Mouse (Mus musculus) brain, embryonic 18.5 days (tissue): ENCODE results near the gene Ankrd12.

Experiments
- DNase-seq: peaks from one replicate; pipeline ENCODE4 v3.0.0-alpha.2; 2012; ENCODE audit warnings: low read depth, low spot score

Ankrd12 gene

DNA sequence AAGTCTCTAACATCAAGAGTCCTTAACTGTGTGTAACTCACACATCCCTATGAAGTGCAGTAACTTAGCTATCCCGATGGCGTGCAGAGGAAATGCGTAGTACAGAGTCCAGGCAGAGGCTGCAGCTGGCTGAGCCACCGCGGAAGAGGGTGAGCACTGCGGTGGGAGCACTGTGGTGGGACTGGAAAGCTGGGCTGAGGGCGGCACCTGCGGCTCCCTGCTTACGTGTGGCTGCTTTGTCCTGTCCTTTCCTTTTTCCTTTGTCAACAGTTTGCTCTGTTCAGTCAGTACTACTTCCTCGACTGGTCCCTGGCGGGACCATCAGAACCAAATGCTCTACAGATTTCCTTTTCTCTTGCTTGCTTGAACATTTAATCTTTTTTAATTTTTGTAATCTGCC lies 109.1 kb downstream of the Ankrd12 start:
- no peak for DNase-seq

DNA sequence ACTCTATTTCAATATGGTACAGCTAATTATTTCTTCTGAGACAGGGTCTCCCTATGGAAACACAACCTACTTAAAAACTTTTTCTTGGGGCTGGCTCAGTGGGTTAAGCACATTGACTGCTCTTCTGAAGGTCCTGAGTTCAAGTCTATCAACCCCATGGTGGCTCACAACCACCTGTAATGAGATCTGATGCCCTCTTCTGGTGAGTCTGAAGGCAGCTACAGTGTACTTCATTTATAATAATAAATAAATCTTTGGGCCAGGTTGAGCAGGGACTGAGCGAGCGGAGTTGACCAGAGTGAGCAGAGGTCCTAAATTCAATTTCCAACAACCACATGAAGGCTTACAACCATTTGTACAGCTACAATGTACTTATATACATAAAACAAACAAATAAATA lies 114.6 kb downstream of the Ankrd12 start:
- DNase-seq, result no peak

DNA sequence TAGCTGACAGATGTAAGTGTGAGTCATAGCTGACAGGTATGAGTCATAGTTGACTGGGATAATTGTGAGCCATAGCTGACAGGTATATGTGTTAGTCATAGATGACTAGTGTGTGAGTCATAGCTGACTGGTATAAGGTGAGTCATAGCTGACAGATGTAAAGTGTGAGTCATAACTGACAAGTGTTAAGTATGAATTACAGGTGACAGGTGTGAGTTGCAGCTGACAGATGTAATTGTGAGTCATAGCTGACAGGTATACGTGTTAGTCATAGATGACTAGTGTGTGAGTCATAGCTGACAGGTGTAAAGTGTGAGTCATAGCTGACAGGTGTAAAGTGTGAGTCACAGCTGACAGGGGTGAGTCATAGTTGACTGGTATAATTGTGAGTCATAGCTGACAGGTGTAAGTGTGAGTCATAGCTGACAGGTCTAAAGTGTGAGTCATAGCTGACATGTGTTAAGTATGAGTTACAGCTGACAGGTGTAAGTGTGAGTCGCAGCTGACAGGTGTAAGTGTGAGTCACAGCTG lies 115.2 kb downstream of the Ankrd12 start:
- DNase-seq, result no peak

DNA sequence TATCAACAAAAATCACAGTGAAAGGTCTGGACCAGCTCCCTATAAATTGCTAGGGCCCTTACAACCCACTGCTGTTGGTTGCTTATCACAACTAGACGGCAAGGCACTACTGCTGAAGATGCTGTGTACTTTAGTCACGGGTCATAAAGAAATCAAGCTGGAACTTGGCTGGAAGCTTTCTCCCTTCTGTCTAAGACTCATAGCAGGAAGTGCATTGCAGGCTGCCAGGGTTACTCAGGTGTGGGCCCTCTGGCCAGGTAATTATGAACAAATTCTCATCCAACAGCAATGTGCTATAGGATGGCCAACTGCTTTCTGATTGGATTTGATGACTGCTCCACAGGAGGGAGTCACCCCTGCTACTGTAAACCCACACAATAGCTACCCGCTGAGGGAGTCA lies 117.9 kb downstream of the Ankrd12 start:
- DNase-seq, result no peak

DNA sequence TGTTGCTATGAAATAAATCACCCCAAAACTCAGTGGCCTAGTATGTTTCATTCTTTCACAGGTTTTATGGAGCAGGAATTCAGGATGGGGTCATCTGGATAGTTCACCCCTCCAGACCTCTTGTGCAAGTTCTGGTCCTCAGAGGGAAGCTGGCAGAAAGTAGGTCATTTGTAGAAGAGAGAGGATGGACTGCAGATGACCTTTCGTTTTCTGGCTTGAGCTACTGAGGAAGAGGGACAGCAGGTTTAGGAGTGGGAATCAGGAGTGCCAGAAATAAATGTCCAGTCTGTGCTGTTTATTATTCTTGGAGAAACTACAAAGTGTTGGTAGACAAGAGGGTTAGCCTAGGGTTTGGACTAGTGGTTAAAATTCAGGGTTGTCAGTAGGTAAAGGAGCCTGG lies 118.5 kb downstream of the Ankrd12 start:
- DNase-seq, result no peak

DNA sequence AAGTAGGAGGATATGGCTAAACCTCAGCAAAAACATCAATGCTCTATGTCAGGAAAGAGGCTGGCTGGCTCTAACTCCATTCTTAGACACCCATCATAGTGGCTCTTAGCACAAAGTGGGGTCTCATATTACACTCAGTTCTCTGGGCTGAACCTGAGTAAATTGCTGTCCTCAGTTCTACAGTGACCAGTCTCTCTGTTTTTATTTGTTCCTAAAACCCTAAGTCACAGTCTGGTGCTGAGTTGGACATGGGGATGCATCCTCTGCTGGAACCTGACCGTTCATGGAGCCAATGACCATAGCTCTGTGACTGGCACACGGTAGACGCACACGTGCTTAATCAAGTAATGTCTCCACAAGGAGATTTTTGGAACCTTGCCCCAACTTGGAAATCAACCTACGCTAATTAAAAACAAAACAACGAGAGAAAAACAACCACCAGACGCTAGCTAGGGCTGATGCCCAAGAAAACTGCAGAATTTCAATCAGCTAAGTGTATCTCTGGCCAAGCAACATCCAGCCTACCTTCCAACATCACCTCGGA lies 119.0 kb downstream of the Ankrd12 start:
- DNase-seq, result no peak

DNA sequence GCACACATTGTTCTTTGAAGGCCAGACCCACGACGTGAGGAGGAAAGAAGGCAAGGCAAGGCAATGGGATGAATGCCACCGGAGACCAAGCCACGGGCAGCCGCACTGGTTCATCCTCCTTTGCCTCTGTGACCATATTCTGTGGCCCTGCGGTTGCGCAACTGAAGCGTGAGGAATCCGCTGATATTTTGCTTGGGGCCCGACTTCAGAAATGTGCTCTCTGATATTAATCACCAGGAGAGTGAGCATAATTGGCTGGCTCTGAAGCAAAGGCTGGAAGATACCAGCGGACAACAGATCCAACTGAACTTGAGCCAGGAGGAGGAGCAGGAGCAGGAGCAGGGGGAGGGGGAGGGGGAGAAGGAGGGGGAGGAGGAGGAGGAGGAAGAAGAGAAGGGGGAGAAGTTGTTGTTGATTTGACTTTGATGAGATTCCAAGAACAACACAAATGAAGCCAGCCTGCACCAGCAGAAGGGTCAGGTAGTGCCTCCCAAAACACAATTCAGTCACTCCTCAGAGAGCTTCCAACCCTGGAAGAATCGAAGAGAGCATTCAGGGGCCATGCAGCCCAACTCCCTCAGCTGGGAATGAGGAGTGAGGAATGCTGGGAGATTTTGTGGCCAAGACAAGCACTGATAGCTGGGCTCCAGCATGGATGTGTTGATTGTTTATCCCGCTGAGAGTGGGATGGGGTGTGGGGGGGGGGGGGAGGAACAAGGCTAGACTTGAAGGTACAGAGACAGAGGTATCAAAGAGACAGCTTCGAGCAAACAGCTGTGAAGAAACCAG lies 119.7 kb downstream of the Ankrd12 start:
- DNase-seq, result no peak

DNA sequence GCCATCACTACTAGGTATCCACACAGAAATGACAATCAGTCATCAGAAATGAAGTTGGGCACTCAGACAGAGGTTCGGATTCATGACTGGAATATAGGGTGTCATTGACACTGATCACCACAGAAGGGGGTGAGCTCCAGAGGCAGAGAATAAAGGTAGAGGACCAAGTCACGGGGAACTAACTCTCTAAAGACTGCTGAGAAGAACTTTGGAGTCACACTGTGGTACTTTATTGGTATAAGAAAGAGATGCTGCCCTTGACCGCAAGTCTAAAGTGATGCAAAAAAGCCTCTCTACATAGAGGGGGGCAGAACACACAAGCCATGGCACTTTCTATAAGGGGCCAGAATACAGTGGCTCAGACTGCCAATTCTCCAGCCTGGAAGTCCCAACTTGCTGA lies 120.7 kb downstream of the Ankrd12 start:
- DNase-seq, result no peak

DNA sequence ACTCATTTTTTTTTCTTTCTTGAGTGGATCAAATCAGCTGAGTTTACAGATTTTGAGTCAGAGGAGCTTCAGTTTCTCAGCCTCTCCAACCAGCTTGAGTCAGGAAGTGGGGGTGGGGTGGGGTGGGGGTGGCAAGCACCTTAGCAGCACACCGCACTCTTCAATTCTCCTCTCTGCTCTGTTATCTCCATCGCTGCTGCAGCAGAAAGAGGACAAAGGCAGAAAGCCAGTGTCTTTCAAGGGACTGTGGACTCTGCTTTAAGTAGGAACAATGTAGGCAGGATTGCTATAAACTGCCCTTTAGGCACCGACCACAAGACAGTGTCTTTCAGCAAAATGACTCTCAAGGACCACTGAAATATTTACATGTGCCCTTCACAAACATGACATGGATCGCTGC lies 122.9 kb downstream of the Ankrd12 start:
- no peak for DNase-seq

DNA sequence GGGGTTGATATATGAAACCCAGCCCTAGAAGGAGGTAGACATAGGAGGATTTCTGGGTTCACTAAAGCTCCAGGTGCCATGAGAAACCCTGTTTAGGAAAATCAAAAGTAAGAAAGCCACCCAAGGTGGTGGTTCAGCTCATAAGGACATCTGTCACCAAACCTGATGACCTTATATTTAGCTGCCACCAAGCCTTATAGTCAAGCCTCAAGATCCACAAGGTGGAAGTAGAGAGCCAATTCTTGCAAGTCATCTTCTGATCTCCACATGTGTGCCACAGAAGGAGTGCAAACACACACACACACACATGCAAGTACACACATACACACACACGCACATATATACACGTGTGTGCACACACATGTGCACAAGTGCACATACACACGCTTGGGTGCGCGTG lies 124.8 kb downstream of the Ankrd12 start:
- DNase-seq, result no peak

DNA sequence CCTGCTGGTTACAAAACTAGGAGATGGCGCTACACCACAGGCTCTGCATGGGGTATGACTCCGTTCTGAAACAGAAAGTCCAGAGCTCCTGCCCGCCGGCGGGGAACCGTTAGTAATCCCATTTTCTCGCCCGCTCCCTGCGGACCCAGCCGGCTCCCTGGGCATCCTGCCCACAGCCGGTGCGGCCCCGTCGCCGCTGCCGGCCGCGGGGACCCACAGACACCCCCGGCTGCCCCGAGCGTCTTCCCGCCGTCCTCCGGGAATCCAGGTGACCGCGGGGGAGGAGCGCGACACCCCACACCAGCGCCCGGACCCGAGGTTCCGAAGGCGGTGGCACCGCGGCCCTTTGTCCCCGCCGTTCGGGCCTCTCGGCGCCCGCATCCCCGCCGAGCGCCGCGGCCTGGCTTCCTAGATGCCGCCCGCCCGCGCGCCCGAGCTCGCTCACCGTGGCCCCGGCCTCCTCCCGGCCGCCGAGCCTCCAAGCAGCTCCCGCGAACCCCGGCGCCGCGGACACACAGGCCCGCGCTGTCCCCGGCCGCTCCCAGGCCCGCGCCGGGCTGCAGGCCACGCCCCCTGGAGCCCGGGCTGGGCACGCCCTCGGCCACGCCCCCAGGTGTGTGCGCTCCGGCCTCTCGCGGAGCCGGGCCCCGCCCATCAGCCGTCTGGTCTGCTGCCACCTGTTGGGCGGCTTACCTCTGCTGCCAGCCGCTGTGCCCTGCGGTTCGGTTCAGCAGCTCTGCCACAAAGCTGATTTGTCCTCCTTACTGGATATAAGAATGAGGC lies 126.1 kb downstream of the Ankrd12 start, which contains the start of gene Twsg1:
Gene Twsg1 (minus strand): TSS at position 605 of the 783 bp plus-strand sequence.
- DNase-seq, result peak; percentile 59

DNA sequence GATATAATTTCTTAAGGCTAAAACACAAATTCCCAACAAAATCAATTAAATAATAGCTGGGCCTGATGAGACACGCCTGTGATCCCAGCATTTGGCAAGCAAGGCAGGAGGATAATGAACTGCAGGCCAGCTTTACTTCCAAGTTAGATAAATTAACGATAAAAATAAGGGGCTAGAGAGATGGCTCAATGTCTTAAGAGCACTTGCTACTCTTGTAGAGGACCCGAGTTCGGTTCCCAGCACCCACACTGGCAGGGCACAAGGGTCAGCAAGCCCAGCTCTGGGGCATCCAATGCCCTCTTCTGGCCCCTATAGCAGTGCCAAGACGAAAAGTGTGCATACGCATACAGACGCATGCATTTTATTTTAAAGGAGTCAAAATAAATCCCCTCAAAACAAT lies 126.7 kb downstream of the Ankrd12 start:
- DNase-seq, result no peak

DNA sequence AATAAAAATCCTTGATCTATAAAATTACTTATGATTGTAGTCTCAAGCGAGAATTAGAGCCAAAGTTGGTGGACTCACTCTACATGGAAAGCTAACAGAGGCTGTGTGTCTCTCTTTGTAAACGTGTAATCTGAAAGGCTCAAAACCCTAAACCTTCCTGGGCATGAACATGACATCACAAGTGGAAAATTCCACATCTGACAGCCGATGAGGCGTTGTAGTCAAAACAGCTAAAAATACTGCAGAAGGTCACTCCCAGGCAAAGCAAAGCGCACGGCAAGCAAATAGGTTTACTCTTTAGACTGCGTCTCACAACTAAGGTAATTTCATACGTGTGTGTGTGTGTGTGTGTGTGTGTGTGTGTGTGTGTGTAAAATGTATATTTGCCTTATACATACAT lies 129.6 kb downstream of the Ankrd12 start:
- no peak for DNase-seq

DNA sequence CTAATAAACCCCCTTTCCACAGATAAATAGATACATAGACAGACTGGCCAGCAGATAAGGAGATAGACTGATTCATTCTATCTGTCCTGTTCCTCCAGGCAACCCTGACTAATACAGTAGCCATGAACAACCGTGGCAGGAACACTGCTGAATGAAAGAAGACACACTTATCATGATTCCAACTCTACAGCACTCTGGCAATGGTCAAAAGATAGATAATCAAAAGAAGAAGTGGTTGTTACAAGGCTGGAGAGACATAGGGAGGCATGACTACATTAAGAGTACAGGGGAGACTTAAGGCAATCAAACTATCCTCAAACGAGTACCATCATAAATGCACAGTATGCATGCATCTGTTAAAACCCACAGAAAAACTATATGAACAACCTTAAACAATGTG lies 131.5 kb downstream of the Ankrd12 start:
- no peak for DNase-seq

DNA sequence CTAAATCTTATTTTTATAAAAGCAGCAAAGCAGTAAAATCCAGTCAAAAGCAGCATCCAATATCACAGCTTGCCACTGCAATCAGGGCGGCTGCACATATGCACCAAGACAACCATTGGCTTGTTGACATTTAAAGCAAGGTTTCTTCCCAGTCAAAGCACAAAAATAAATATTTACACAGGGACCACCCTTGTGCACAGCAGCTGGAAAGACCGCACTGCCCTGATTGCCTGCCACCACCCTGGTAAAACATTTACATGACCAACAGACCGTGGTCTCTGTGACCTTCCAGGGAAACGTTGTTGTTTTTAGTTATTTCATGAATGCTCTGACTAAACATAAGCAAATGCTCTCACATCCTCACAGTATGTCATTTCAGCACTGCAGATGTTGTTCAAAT lies 134.5 kb downstream of the Ankrd12 start:
- DNase-seq, result no peak

DNA sequence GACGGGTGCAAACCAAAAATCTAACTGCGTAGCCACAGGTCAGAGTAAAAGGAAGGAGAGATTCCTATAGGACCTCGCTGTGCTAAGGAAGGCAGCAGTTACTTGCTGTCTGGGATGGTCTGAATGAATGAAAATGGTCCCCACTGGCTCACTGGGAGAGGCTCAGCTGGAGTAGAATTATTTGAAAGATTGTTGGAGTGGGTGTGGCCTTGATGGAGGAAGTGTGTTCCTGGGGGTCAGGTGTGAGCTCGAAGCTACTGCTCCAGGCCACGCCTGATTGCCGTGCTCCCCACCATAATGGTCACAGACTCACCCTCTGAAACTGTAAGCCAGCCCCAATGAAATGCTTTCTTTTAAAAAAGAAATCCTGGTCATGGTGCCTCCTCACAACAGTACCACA lies 135.6 kb downstream of the Ankrd12 start:
- no peak for DNase-seq

DNA sequence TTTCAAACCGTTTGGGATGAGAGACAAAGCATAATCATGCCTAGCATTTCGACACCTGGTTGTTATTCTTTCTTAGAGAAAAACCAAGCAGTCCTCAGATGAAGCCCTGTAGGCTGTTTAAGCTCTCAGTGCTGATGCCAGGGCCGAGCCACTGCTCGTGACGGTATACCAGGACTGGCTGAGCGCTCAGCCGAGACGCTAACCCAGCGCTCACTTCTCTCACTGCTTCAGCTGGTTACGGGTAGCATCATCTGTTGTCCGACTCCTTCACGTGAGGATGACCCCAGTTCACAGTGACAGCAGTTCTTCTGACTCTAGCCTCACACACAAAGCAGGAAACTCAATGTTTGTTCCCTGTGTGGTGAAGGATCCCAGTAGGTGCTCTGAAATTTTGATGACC lies 136.7 kb downstream of the Ankrd12 start:
- DNase-seq, result no peak

DNA sequence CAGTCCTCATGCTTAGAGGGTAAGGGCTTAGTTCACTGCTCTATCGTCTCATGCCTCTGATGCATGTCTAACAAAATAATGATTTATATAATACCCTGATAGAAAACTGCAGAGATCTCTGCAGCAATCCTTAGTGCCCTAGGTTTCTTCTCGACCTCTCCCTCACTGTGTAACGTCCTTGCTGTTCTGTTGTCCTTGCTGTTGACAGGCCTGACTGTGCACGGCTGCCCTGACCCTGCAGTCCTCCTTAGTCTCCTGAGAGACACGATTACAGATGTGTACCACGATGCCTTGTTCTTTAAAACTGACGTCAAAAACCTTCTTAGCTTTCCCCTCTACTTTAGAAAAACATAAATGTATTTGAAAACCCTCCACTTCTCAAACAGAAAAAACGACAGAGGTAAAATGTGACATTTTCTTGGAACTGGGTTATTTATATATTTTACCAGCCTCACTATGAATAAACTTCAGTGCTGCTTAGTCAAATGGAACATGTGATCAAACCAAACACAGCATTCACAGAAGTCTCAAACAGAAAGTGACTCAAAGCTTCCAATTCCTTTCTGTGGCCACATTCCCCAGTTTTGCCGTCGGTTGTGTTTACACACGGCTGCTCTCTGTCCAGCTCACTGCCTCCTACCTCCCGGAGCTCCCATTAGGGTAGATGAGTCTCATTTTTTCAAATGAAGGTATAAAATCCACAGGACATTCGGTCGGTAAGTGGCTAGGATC lies 137.3 kb downstream of the Ankrd12 start:
- DNase-seq, result no peak

DNA sequence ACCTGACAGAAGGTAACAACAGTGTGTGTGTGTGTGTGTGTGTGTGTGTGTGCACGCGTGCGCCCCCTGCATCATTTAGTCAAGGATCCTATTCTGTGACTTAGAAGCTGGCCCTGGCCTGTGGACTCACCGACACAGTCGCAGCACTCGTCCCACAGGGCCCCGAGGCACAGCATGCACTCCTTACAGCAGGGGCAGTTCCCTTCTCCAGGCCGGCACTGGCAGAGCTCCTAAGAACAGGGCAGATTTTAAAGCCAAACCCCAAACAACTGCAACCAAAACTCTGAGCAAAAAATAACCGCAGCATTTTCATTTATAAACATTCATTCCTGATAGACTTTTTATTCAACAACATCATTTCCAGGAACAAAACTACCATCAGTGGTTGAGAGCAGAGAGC lies 139.2 kb downstream of the Ankrd12 start:
- no peak for DNase-seq

DNA sequence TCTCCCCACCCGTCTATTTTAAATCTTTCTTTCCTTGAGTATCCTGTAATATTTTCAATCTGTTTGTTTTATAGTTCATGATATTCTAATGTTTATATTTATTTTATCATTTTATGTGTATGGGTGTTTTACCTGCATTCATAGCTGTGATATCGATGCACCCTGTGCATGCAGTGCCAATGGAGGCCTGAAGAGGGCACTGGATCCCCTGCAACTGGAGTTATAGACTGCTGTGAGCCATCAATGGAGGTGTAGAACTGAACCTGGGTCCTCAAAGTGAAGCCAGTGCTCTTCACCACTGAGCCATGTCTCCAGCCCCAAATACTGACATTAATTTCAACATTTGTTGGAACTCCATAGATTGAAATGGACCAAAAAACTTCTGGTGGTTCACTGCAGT lies 143.1 kb downstream of the Ankrd12 start:
- DNase-seq, result no peak

DNA sequence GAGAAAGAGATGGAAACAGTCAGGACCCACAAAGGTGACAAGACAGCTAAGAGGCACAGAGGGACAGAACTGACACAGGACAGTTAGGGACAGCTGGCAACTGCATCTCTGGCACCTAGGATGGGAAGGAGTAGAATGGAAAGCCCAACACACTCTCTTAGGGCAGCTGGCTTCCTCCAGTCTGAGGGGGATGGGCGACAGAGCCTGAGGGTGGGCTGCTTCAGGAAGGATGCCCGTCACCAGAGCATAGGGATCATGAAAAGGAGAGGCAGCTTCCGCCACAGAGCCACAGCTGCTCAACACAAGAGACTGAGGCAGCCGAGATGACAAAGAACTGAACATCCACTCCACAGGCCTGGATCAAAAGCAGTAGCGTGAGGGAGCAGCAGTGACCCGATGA lies 145.4 kb downstream of the Ankrd12 start:
- no peak for DNase-seq

DNA sequence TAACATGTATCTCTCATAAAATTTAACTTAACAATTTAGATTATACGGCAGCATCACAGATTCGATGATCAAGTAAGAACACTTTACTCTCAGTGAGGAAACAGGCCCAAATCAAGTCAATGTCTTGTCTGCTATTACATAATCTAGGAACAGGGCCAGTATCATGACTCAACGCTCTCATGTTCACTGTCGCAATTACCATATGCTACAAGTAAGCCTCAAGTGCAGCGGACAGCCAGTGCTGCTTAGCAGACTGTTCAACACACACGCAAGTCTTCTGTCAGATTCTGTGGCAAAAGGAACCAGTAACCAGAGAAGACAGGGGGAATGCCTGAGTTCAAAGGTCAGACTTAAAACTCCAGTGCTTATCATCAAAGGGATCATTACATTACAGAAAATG lies 145.9 kb downstream of the Ankrd12 start:
- no peak for DNase-seq
